Mouse (Mus musculus): ENCODE data around the gene Omp. TPM values are rescaled to one million over a fixed set of nuclear protein-coding genes. Genes with fewer than 3 reads are reported as not detected.

The Omp gene
- polyA plus RNA-seq, 1 experiment from 2014 or later = 0.33 TPM

GRCm38 (mm10) chr7:98160041-98160740 is 14.9 kb upstream of the Omp start:
- WGBS = 30% methylated on average over 8 of the region's 8 CpGs
- Histone ChIP-seq H3K27ac (ENCODE audit: low read length) (peak overlapping the region; percentile 44; the same call in 1 of the 2 replicates), H3K9me3 (ENCODE audit: control insufficient read depth, low read depth, low read length) (no peaks in the 10 kb centered on the region)

GRCm38 (mm10) chr7:98158481-98158880 is 13.2 kb upstream of the Omp start:
- H3K4me2 ChIP-seq (replicated peaks; ENCODE audit: low read depth, low read length) = 0 out of 2 replicates have a peak overlapping the region, but pooled peaks have one; percentile 2
- H3K4me1 ChIP-seq (ENCODE audit: control insufficient read depth, insufficient read depth, low read length) = peaks cover 47% of the 10 kb centered on the region
- ATAC-seq (ENCODE audit: insufficient number of reproducible peaks, insufficient read depth, low FRiP score, low read depth) = peak; percentile 70
- 30% methylated on average over 8 of the region's 8 CpGs for WGBS
- H3K27me3 ChIP-seq (ENCODE audit: control insufficient read depth, insufficient read depth, low read length) = no peaks in the 10 kb centered on the region
- H3K9me3 ChIP-seq (ENCODE audit: control insufficient read depth, low read depth, low read length) = no peaks in the 10 kb centered on the region
- H3K4me3 ChIP-seq (ENCODE audit: low read depth, low read length) = no peak overlapping the region
- H3K9ac ChIP-seq (replicated peaks; ENCODE audit: low read depth, low read length) = no peak overlapping the region
- peak overlapping the region; percentile 82 for H3K27ac ChIP-seq (ENCODE audit: low read length)
- no peaks in the 10 kb centered on the region for H3K36me3 ChIP-seq (ENCODE audit: control insufficient read depth, insufficient read depth, low read length)

More at GRCm38 (mm10) chr7:98160041-98160740, 14.9 kb upstream of the Omp start:
- H3K4me2 ChIP-seq (replicated peaks; ENCODE audit: low read depth, low read length) = no peak overlapping the region
- no peak overlapping the region for H3K9ac ChIP-seq (replicated peaks; ENCODE audit: low read depth, low read length)
- no peak for ATAC-seq (ENCODE audit: insufficient number of reproducible peaks, insufficient read depth, low FRiP score, low read depth)
- H3K4me1 ChIP-seq (ENCODE audit: control insufficient read depth, insufficient read depth, low read length) = peaks cover 54% of the 10 kb centered on the region
- no peaks in the 10 kb centered on the region for H3K27me3 ChIP-seq (ENCODE audit: control insufficient read depth, insufficient read depth, low read length)
- no peak overlapping the region for H3K4me3 ChIP-seq (ENCODE audit: low read depth, low read length)
- H3K36me3 ChIP-seq (ENCODE audit: control insufficient read depth, insufficient read depth, low read length) = no peaks in the 10 kb centered on the region

- Histone ChIP-seq H3K36me3 (ENCODE audit: control insufficient read depth, insufficient read depth, low read length) (no peaks in the 10 kb centered on the region), H3K4me2 (replicated peaks; ENCODE audit: low read depth, low read length) (no peak overlapping the region), H3K4me3 (ENCODE audit: low read depth, low read length) (no peak overlapping the region), H3K27ac (ENCODE audit: low read length) (peak overlapping the region; percentile 67; the same call in 1 of the 2 replicates), H3K4me1 (ENCODE audit: control insufficient read depth, insufficient read depth, low read length) (peaks cover 45% of the 10 kb centered on the region), H3K9me3 (ENCODE audit: control insufficient read depth, low read depth, low read length) (no peaks in the 10 kb centered on the region), H3K9ac (replicated peaks; ENCODE audit: low read depth, low read length) (no peak overlapping the region), H3K27me3 (ENCODE audit: control insufficient read depth, insufficient read depth, low read length) (no peaks in the 10 kb centered on the region)
- WGBS = 54% methylated on average over 5 of the region's 5 CpGs
- ATAC-seq (ENCODE audit: insufficient number of reproducible peaks, insufficient read depth, low FRiP score, low read depth) = no peak
Measured at GRCm38 (mm10) chr7:98157636-98158332, 12.5 kb upstream of the Omp start.

- ATAC-seq (ENCODE audit: insufficient number of reproducible peaks, insufficient read depth, low FRiP score, low read depth) = no peak
- H3K4me3 ChIP-seq (ENCODE audit: low read depth, low read length) = no peak overlapping the region
- no peak overlapping the region for H3K27ac ChIP-seq (ENCODE audit: low read length)
- no peak overlapping the region for H3K9ac ChIP-seq (replicated peaks; ENCODE audit: low read depth, low read length)
- H3K27me3 ChIP-seq (ENCODE audit: control insufficient read depth, insufficient read depth, low read length) = no peaks in the 10 kb centered on the region
- no peak overlapping the region for H3K4me2 ChIP-seq (replicated peaks; ENCODE audit: low read depth, low read length)
- 64% methylated on average over 3 of the region's 3 CpGs for WGBS
- peaks cover 45% of the 10 kb centered on the region for H3K4me1 ChIP-seq (ENCODE audit: control insufficient read depth, insufficient read depth, low read length)
- H3K9me3 ChIP-seq (ENCODE audit: control insufficient read depth, low read depth, low read length) = no peaks in the 10 kb centered on the region
- no peaks in the 10 kb centered on the region for H3K36me3 ChIP-seq (ENCODE audit: control insufficient read depth, insufficient read depth, low read length)
Measured at GRCm38 (mm10) chr7:98156280-98156665, 11.0 kb upstream of the Omp start.

- Histone ChIP-seq H3K9ac (replicated peaks; ENCODE audit: low read depth, low read length) (no peak overlapping the region), H3K4me3 (ENCODE audit: low read depth, low read length) (no peak overlapping the region), H3K27ac (ENCODE audit: low read length) (no peak overlapping the region), H3K27me3 (ENCODE audit: control insufficient read depth, insufficient read depth, low read length) (no peaks in the 10 kb centered on the region), H3K4me1 (ENCODE audit: control insufficient read depth, insufficient read depth, low read length) (peaks cover 40% of the 10 kb centered on the region), H3K4me2 (replicated peaks; ENCODE audit: low read depth, low read length) (no peak overlapping the region), H3K36me3 (ENCODE audit: control insufficient read depth, insufficient read depth, low read length) (no peaks in the 10 kb centered on the region), H3K9me3 (ENCODE audit: control insufficient read depth, low read depth, low read length) (no peaks in the 10 kb centered on the region)
- 30% methylated on average over 7 of the region's 8 CpGs for WGBS
- ATAC-seq (ENCODE audit: insufficient number of reproducible peaks, insufficient read depth, low FRiP score, low read depth) = no peak
Measured at GRCm38 (mm10) chr7:98155546-98156279, 10.4 kb upstream of the Omp start.

GRCm38 (mm10) chr7:98153892-98154291 is 8.6 kb upstream of the Omp start:
- 78% methylated on average over 5 of the region's 5 CpGs for WGBS
- ATAC-seq (ENCODE audit: insufficient number of reproducible peaks, insufficient read depth, low FRiP score, low read depth) = no peak
- Histone ChIP-seq H3K4me1 (ENCODE audit: control insufficient read depth, insufficient read depth, low read length) (peaks cover 22% of the 10 kb centered on the region), H3K36me3 (ENCODE audit: control insufficient read depth, insufficient read depth, low read length) (no peaks in the 10 kb centered on the region), H3K4me2 (replicated peaks; ENCODE audit: low read depth, low read length) (no peak overlapping the region), H3K9ac (replicated peaks; ENCODE audit: low read depth, low read length) (no peak overlapping the region), H3K27ac (ENCODE audit: low read length) (no peak overlapping the region), H3K9me3 (ENCODE audit: control insufficient read depth, low read depth, low read length) (no peaks in the 10 kb centered on the region), H3K4me3 (ENCODE audit: low read depth, low read length) (no peak overlapping the region), H3K27me3 (ENCODE audit: control insufficient read depth, insufficient read depth, low read length) (no peaks in the 10 kb centered on the region)

GRCm38 (mm10) chr7:98153345-98153744 is 8.0 kb upstream of the Omp start:
- ATAC-seq (ENCODE audit: insufficient number of reproducible peaks, insufficient read depth, low FRiP score, low read depth) = no peak
- H3K4me1 ChIP-seq (ENCODE audit: control insufficient read depth, insufficient read depth, low read length) = peaks cover 18% of the 10 kb centered on the region; the same call in 1 of the 2 replicates
- H3K9ac ChIP-seq (replicated peaks; ENCODE audit: low read depth, low read length) = no peak overlapping the region

GRCm38 (mm10) chr7:98152400-98152799 is 7.1 kb upstream of the Omp start:
- Histone ChIP-seq H3K4me1 (ENCODE audit: control insufficient read depth, insufficient read depth, low read length) (peaks cover 9% of the 10 kb centered on the region; the same call in 1 of the 2 replicates), H3K9me3 (ENCODE audit: control insufficient read depth, low read depth, low read length) (no peaks in the 10 kb centered on the region), H3K27me3 (ENCODE audit: control insufficient read depth, insufficient read depth, low read length) (no peaks in the 10 kb centered on the region), H3K36me3 (ENCODE audit: control insufficient read depth, insufficient read depth, low read length) (no peaks in the 10 kb centered on the region), H3K9ac (replicated peaks; ENCODE audit: low read depth, low read length) (no peak overlapping the region), H3K27ac (ENCODE audit: low read length) (no peak overlapping the region), H3K4me3 (ENCODE audit: low read depth, low read length) (no peak overlapping the region), H3K4me2 (replicated peaks; ENCODE audit: low read depth, low read length) (no peak overlapping the region)
- 66% methylated on average over 8 of the region's 8 CpGs for WGBS
- ATAC-seq (ENCODE audit: insufficient number of reproducible peaks, insufficient read depth, low FRiP score, low read depth) = no peak

More at GRCm38 (mm10) chr7:98153345-98153744, 8.0 kb upstream of the Omp start:
- Histone ChIP-seq H3K27me3 (ENCODE audit: control insufficient read depth, insufficient read depth, low read length) (no peaks in the 10 kb centered on the region), H3K4me2 (replicated peaks; ENCODE audit: low read depth, low read length) (no peak overlapping the region), H3K36me3 (ENCODE audit: control insufficient read depth, insufficient read depth, low read length) (no peaks in the 10 kb centered on the region), H3K9me3 (ENCODE audit: control insufficient read depth, low read depth, low read length) (no peaks in the 10 kb centered on the region), H3K27ac (ENCODE audit: low read length) (no peak overlapping the region), H3K4me3 (ENCODE audit: low read depth, low read length) (no peak overlapping the region)
- WGBS = 51% methylated on average over 3 of the region's 3 CpGs

Measured in stomach, embryonic 14.5 days (tissue).